Mouse (Mus musculus) layer of hippocampus, postnatal 10 days (tissue): Measurements from ENCODE around the gene Tubg1. TPM values are rescaled to one million over a fixed set of nuclear protein-coding genes. Genes with fewer than 3 reads are reported as not detected.

Experiments used
- microRNA-seq, 2 experiments: library from miRNA; unstranded; fragments of <30 nt; microRNA quantifications; one replicate each; pipeline ENCODE4 v1.2.0; 2021
- total RNA-seq, 2 experiments: library from RNA; stranded (reverse); gene quantifications; 2 replicates each; pipeline ENCODE4 v1.2.3; 2021

Gene Tubg1
- total RNA-seq, 2 experiments from 2014 or later, result 43.1 to 47.3 TPM

Small RNAs within 50 kb of the gene (microRNA-seq; reads per million reads assigned to microRNA genes)
- gene Gm27626, result 0 reads per million in 2 experiments

Other genes starting within 250 kb of the Tubg1 start
- gene Stat3, start 180.4 kb upstream of the Tubg1 start, total RNA-seq, result 10 to 100 TPM; 35.9 to 39.0 TPM
- gene Cavin1, start 149.1 kb upstream of the Tubg1 start, total RNA-seq, result 10 to 100 TPM; 20.5 to 20.6 TPM
- 100 to 1,000 TPM; 424 to 431 TPM for gene Atp6v0a1, start 110.5 kb upstream of the Tubg1 start, total RNA-seq
- gene Naglu, start 49.9 kb upstream of the Tubg1 start, total RNA-seq, result 1 to 10 TPM; 8.6 to 9.9 TPM
- gene Hsd17b1, start 41.5 kb upstream of the Tubg1 start, total RNA-seq, result under 1 TPM; 0.33 to 0.37 TPM
- 10 to 100 TPM; 32.9 to 37.7 TPM for gene Coasy, start 37.4 kb upstream of the Tubg1 start, total RNA-seq
- 10 to 100 TPM; 39.2 to 50.3 TPM for gene Mlx, start 32.7 kb upstream of the Tubg1 start, total RNA-seq
- gene Psmc3ip, start 24.5 kb upstream of the Tubg1 start, total RNA-seq, result 1 to 10 TPM; 5.8 to 7.0 TPM
- gene Retreg3, start within 50 bp of the Tubg1 start, total RNA-seq, result 10 to 100 TPM; 51.5 to 58.8 TPM
- 10 to 100 TPM; 31.7 to 41.4 TPM for gene Tubg2, start 36.0 kb downstream of the Tubg1 start, total RNA-seq
- gene Cntnap1, start 50.6 kb downstream of the Tubg1 start, total RNA-seq, result 10 to 100 TPM; 59.0 to 61.4 TPM
- gene Plekhh3, start 51.4 kb downstream of the Tubg1 start, total RNA-seq, result 10 to 100 TPM; 13.2 to 13.4 TPM
- gene Ccr10, start 55.5 kb downstream of the Tubg1 start, total RNA-seq, result not detected
- 10 to 100 TPM; 27.9 to 30.9 TPM for gene Ezh1, start 106.5 kb downstream of the Tubg1 start, total RNA-seq
- gene Ramp2, start 126.1 kb downstream of the Tubg1 start, total RNA-seq, result 10 to 100 TPM; 69.6 to 70.0 TPM
- gene Vps25, start 133.8 kb downstream of the Tubg1 start, total RNA-seq, result 10 to 100 TPM; 78.4 to 81.9 TPM
- 1 to 10 TPM; 3.4 to 4.5 TPM for gene Wnk4, start 140.6 kb downstream of the Tubg1 start, total RNA-seq
- gene Cntd1, start 159.1 kb downstream of the Tubg1 start, total RNA-seq, result under 1 TPM; 0.37 to 0.56 TPM
- 10 to 100 TPM; 92.7 to 93.1 TPM for gene Coa3, start 159.2 kb downstream of the Tubg1 start, total RNA-seq
- gene Becn1, start 182.3 kb downstream of the Tubg1 start, total RNA-seq, result 100 to 1,000 TPM; 173 to 195 TPM
- 100 to 1,000 TPM in 1 of 2 experiments, 10 to 100 TPM in 1; 96.6 to 106 TPM for gene Psme3, start 196.3 kb downstream of the Tubg1 start, total RNA-seq
- 1 to 10 TPM; 4.8 TPM for gene Aoc2, start 205.1 kb downstream of the Tubg1 start, total RNA-seq
- gene Aoc3, start 210.7 kb downstream of the Tubg1 start, total RNA-seq, result 1 to 10 TPM; 1.7 to 1.8 TPM
- not detected for gene G6pc, start 247.6 kb downstream of the Tubg1 start, total RNA-seq